Mouse (Mus musculus) fat pad, adult 2 months (tissue): ENCODE measurements around the gene Qars.

ENCODE experiments used
- DNase-seq: peaks from one replicate; pipeline ENCODE4 v3.0.0-alpha.2; 2011; ENCODE audit warnings: low read depth, low spot score; ENCODE audit errors: extremely low read depth

Qars gene

DNA sequence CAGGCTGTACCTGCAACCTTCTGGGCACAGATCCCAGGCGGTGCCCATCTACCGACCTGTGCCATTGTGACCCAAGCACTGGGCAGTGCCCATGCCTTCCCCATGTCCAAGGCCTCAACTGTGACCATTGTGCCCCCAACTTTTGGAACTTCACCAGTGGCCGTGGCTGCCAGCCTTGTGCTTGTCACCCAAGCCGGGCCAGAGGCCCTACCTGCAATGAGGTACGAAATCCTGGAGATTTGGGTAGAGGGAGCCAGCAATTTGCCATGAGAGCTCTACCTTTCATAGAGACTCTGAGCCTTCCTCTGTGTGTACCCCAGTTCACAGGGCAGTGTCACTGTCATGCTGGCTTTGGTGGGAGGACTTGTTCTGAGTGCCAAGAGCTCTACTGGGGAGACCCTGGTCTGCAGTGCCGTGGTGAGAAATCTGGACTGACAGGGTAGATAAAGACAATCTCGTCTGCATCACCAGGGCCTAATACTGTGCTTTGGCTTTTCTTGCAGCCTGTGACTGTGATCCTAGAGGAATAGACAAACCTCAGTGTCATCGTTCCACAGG is 20.5 kb upstream of the Qars start:
- no peak for DNase-seq

DNA sequence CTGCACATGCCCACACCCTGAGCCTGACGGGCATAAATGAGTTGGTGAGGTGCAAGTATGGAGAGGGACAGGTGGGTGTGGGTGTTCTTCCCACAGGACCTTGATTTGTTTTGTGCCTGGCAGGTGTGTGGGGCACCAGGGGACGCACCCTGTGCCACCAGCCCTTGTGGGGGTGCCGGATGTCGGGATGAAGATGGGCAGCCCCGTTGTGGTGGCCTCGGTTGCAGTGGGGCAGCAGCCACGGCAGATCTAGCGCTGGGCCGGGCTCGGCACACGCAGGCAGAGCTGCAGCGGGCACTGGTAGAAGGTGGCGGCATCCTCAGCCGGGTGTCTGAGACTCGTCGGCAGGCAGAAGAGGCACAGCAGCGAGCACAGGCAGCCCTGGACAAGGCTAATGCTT is 19.1 kb upstream of the Qars start:
- DNase-seq, result no peak

DNA sequence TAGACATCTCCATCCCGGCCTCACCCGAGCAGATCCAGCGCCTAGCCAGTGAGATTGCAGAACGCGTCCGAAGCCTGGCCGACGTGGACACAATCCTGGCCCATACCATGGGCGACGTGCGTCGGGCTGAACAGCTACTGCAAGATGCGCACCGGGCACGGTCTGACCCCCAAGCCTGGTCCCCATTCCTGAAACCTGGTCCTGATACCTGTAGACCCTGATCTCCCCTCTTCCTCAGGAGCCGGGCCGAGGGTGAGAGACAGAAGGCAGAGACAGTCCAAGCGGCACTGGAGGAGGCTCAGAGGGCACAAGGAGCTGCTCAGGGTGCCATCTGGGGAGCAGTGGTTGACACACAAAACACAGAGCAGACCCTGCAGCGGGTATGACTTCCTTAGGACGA is 18.3 kb upstream of the Qars start:
- no peak for DNase-seq

DNA sequence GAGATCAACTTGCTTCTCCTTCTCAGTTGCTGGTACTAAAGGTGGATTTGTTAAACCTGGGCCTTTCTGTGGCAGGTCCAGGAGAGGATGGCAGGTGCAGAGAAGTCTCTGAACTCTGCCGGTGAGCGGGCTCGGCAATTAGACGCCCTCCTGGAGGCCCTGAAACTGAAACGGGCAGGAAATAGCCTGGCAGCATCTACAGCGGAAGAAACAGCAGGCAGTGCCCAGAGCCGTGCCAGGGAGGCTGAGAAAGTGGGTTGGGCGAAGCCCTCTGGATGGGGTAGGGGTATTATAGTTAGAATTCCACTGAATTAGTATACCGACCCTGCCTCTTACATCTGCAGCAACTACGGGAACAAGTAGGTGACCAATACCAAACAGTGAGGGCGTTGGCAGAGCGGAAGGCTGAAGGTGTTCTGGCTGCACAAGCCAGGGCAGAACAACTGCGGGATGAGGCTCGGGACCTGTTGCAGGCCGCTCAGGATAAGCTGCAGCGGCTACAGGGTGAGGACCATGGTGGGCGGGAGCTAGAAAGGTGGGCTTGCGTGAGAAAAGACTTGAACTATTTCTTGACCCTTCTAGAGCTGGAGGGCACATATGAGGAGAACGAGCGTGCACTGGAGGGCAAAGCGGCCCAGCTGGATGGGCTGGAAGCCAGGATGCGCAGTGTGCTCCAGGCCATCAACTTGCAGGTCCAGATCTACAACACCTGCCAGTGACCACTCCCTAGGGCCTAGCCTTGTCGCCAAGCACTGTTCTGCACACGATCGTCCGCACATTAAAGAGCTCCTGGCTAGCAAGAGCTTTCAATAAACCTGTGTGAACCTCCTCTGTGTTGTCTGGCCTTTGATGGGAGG is 17.6 kb upstream of the Qars start:
- no peak for DNase-seq

- peak; percentile 64 for DNase-seq
Measured at GRCm38 (mm10) chr9:108490559-108491285, 16.8 kb upstream of the Qars start, which contains the start of gene Usp19. TSS of gene Usp19 (plus strand) at chr9:108490602.

DNA sequence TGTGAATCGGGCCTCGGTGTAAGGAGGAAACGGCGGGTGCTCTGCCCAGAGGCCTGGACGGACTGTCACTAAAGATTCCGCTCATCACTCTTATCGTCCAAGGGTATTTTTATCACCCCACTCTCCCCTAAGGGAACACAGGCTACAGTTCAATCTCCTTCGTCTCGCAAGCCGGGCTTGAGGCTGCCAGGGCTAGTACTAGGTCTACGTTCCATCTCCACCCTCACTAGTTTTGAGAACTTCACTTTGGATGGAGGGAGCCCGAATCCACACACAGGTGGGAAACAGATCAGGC is 16.3 kb upstream of the Qars start:
- DNase-seq, result no peak

- no peak for DNase-seq
Measured at GRCm38 (mm10) chr9:108492043-108492750, 15.3 kb upstream of the Qars start.

DNA sequence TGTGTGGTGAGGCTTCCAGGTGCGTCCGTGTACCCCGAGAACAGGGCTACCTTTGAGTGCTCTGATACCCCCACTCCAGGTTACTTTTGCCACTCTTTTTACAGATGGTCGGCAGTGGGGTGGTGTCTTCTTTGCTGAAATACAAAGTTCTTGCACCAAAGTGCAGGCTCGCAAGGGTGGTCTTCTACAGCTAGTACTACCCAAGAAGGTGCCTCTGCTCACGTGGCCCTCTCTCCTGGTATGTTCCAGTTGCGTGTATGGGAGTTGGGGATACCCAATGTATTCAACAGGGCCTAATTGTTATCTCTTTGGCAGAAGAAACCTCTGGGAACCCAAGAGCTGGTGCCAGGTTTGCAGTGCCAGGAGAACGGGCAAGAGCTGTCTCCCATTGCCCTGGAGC is 14.3 kb upstream of the Qars start:
- no peak for DNase-seq

GRCm38 (mm10) chr9:108494146-108494825 is 13.2 kb upstream of the Qars start:
- no peak for DNase-seq

DNA sequence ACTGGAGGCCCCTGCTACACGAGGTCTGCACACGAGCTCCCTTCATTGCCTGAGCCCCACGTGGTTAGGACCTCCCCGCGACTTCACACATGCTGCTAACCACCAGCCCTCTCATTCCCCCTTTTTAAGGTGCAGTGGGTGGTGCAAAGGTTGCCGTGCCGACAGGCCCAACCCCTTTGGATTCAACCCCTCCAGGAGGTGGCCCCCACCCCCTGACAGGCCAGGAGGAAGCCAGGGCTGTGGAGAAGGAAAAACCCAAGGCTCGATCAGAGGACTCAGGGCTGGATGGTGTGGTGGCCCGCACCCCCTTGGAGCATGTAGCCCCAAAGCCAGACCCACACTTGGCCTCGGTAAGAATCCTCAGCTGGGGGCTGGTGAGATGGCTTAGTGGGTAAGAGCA is 12.6 kb upstream of the Qars start:
- DNase-seq, result no peak

DNA sequence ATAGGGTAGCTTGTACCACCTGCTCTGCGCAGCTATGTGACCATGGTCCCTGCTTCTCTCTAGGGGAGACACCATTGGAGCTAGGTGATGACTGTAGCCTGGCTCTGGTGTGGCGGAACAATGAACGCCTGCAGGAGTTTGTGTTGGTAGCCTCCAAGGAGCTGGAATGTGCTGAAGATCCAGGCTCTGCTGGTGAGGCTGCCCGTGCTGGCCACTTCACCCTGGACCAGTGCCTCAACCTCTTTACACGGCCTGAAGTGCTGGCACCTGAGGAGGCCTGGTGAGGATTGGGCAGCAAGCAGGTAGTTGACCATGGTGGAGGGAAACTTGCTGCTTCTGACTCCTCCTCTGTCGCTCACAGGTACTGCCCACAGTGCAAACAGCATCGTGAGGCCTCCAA is 8.3 kb upstream of the Qars start:
- DNase-seq, result no peak

DNA sequence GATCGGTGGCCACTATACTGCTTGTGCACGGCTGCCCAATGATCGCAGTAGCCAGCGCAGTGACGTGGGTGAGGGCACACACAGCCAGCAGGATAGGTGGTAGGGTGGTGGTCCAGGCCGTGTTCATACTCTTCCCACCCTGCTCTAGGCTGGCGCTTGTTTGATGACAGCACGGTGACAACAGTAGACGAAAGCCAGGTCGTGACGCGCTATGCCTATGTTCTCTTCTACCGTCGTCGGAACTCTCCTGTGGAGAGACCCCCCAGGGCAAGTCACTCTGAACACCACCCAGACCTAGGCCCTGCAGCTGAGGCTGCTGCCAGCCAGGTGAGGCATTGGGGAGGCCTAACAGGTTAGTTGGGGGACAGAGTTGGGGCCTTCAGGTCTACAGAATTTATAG is 7.6 kb upstream of the Qars start:
- DNase-seq, result no peak

DNA sequence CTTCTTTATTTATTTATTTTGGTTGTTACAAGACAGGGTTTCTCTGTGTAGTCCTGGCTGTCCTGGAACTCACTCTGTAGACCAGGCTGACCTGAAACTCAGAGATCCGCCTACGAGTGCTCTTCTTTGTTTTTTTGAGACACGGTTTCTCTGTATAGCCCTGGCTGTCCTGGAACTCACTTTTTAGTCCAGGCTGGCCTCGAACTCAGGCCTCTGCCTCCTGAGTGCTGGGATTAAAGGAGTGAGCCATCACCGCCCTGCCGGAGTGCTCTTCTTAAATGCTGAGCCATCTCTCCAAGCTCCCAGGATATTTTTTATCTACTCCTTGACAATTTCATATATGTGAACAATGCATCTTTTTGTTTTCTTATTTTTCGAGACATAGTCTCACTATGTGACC is 605 bp upstream of the Qars start:
- DNase-seq, result no peak

DNA sequence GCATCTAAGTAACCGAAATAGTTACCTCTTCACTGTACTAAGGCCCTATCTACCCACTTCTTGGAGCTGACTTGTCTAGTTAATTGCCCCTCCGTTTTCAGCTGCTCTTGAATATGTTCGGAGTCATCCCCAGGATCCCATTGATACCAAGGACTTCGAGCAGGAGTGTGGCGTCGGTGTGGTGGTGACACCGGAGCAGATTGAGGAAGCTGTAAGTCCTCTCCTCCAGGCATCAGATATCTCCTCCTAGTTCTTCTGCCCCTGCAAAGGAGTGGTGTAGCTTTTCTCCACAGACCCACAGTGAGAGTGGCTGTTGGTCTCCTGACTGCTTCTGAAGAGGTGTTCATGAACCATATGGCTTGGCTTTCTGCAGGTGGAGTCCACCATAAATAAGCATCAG is 1.3 kb downstream of the Qars start:
- DNase-seq, result no peak

- peak; percentile 52 for DNase-seq
Measured at GRCm38 (mm10) chr9:108516380-108517251, 9.1 kb downstream of the Qars start, which contains the start of gene Qrich1. TSS of gene Qrich1 (plus strand) at chr9:108516806.

- DNase-seq, result no peak
Measured at GRCm38 (mm10) chr9:108517253-108517930, 9.9 kb downstream of the Qars start.

DNA sequence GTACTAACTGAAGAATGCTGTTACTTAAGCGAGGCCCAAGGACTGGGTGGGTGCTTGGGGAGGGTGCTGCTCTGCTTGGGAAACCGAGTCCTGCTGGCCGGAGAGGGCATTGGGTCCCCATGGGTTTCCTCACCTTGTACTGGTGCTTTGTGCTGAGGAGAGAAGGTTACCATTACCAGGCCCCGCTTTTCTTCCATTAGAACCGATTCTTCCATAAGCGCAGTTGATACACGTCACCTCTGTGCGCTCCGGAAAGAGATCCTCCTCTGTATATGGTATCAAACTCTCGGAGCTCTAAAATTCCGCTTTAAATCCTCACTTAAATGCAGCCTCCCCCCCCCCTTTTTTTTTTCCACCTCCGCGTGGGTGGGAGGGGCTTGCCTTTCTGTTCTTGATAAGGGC is 10.4 kb downstream of the Qars start:
- DNase-seq, result no peak

- no peak for DNase-seq
Measured at GRCm38 (mm10) chr9:108521604-108522003, 14.1 kb downstream of the Qars start.

GRCm38 (mm10) chr9:108523341-108523740 is 15.8 kb downstream of the Qars start:
- DNase-seq, result no peak
